Mouse (Mus musculus) MEL (cell line): ENCODE measurements around the gene Khdc1a. TPM values are rescaled to one million over a fixed set of nuclear protein-coding genes. Genes with fewer than 3 reads are reported as not detected.

Experiments
- DNase-seq: peaks from one replicate; pipeline ENCODE4 v3.0.0; 2011; ENCODE audit warnings: low read depth, low spot score
- H3K27ac ChIP-seq: 2 replicates; pipeline ENCODE4 v1.5.1; 2012; ENCODE audit warnings: low read depth, mild to moderate bottlenecking, control low read depth, low read length, moderate library complexity; ENCODE audit not compliant: control insufficient read depth
- H3K27me3 ChIP-seq, 2 experiments: fragments of 150-350 bp in 1 of 2; sonication (generic) in 1 of 2; 2 replicates each; pipeline ENCODE4 v1.6.1; 2012; ENCODE audit warnings: low read length in 2 of 2, mild to moderate bottlenecking in 2 of 2, improper control_type of control experiment in 1 of 2, moderate library complexity in 1 of 2; ENCODE audit not compliant: insufficient read depth in 2 of 2, control insufficient read depth in 1 of 2
- H3K36me3 ChIP-seq, 2 experiments: 2 replicates each; pipeline ENCODE4 v1.6.1; 2012 to 2014; ENCODE audit warnings: low read length in 2 of 2, improper control_type of control experiment in 1 of 2, inconsistent platforms in 1 of 2, mild to moderate bottlenecking in 1 of 2; ENCODE audit not compliant: insufficient read depth in 2 of 2, control insufficient read depth in 1 of 2
- H3K4me1 ChIP-seq, 2 experiments: fragments of 150-350 bp in 1 of 2; sonication (generic) in 1 of 2; 2 replicates each; pipeline ENCODE4 v1.6.1; 2012; ENCODE audit warnings: low read length in 2 of 2, improper control_type of control experiment in 1 of 2, mild to moderate bottlenecking in 1 of 2; ENCODE audit not compliant: insufficient read depth in 2 of 2, control insufficient read depth in 1 of 2
- H3K4me3 ChIP-seq, 2 experiments: fragments of 150-350 bp in 1 of 2; sonication (generic) in 1 of 2; 2 replicates each; pipeline ENCODE4 v1.5.1; 2012; ENCODE audit warnings: low read depth in 2 of 2, low read length in 2 of 2, mild to moderate bottlenecking in 2 of 2, moderate library complexity in 2 of 2, control low read depth in 1 of 2, improper control_type of control experiment in 1 of 2; ENCODE audit not compliant: control insufficient read depth in 1 of 2, insufficient read depth in 1 of 2
- H3K79me2 ChIP-seq: 2 replicates; pipeline ENCODE4 v1.6.1; 2012; ENCODE audit warnings: mild to moderate bottlenecking, low read length, moderate library complexity; ENCODE audit not compliant: control insufficient read depth, poor library complexity, insufficient read depth
- H3K9ac ChIP-seq: 2 replicates; pipeline ENCODE4 v1.6.1; 2012; ENCODE audit warnings: low read depth, mild to moderate bottlenecking, control low read depth, low read length, moderate library complexity; ENCODE audit not compliant: control insufficient read depth, poor library complexity, severe bottlenecking
- H3K9me3 ChIP-seq: fragments of 150-350 bp; sonication (generic); replicated peaks from 2 replicates; pipeline ENCODE4 v1.6.1; 2012; ENCODE audit warnings: mild to moderate bottlenecking, low read length, improper control_type of control experiment, moderate library complexity; ENCODE audit not compliant: insufficient read depth
- BHLHE40 ChIP-seq: IDR thresholded peaks from 2 replicates; pipeline ENCODE4 v1.6.1; 2012; ENCODE audit warnings: low read depth, mild to moderate bottlenecking, inconsistent platforms, low read length, improper control_type of control experiment, borderline replicate concordance
- ELF1 ChIP-seq: IDR thresholded peaks from 2 replicates; pipeline ENCODE4 v1.6.1; 2014; ENCODE audit warnings: low read depth, mild to moderate bottlenecking, inconsistent platforms, low read length, improper control_type of control experiment, moderate library complexity
- EP300 ChIP-seq, 2 experiments: IDR thresholded peaks; 2 replicates each; pipeline ENCODE4 v1.6.1; 2011; ENCODE audit warnings: improper control_type of control experiment in 2 of 2, low read length in 2 of 2, low read depth in 1 of 2, mild to moderate bottlenecking in 1 of 2
- ETS1 ChIP-seq: IDR thresholded peaks from 2 replicates; pipeline ENCODE4 v1.6.1; 2012; ENCODE audit warnings: low read depth, mild to moderate bottlenecking, inconsistent platforms, low read length, improper control_type of control experiment, moderate library complexity
- GATA1 ChIP-seq: IDR thresholded peaks from 2 replicates; pipeline ENCODE4 v1.6.1; 2011; ENCODE audit warnings: low read depth, low read length, improper control_type of control experiment
- KAT2A ChIP-seq: conservative IDR thresholded peaks from 2 replicates; pipeline ENCODE4 v1.6.1; 2012; ENCODE audit warnings: low read depth, low read length, improper control_type of control experiment, inconsistent platforms
- MAFK ChIP-seq: IDR thresholded peaks from 2 replicates; pipeline ENCODE4 v1.6.1; 2011; ENCODE audit warnings: low read depth, mild to moderate bottlenecking, low read length, improper control_type of control experiment, borderline replicate concordance
- MAX ChIP-seq: IDR thresholded peaks from 2 replicates; pipeline ENCODE4 v1.6.1; 2011; ENCODE audit warnings: low read length, improper control_type of control experiment
- MAZ ChIP-seq: IDR thresholded peaks from 2 replicates; pipeline ENCODE4 v1.6.1; 2012; ENCODE audit warnings: low read depth, mild to moderate bottlenecking, inconsistent platforms, low read length, improper control_type of control experiment
- MEF2A ChIP-seq: IDR thresholded peaks from 2 replicates; pipeline ENCODE4 v1.6.1; 2014; ENCODE audit warnings: low read depth, mild to moderate bottlenecking, inconsistent platforms, low read length, improper control_type of control experiment; ENCODE audit not compliant: poor library complexity, insufficient replicate concordance, severe bottlenecking; ENCODE audit errors: extremely low read depth
- MXI1 ChIP-seq: IDR thresholded peaks from 2 replicates; pipeline ENCODE4 v1.6.1; 2011; ENCODE audit warnings: mild to moderate bottlenecking, low read depth, low read length, improper control_type of control experiment
- MYC ChIP-seq: IDR thresholded peaks from 2 replicates; pipeline ENCODE4 v1.6.1; 2011; ENCODE audit warnings: low read depth, mild to moderate bottlenecking, low read length, improper control_type of control experiment, moderate library complexity
- POLR2A ChIP-seq, 2 experiments: IDR thresholded peaks; 2 replicates each; pipeline ENCODE4 v1.6.1; 2011 to 2012; ENCODE audit warnings: low read length in 2 of 2, mild to moderate bottlenecking in 2 of 2, control low read depth in 1 of 2, improper control_type of control experiment in 1 of 2, low read depth in 1 of 2, moderate library complexity in 1 of 2; ENCODE audit not compliant: control insufficient read depth in 1 of 2, insufficient read depth in 1 of 2, poor library complexity in 1 of 2
- POLR2AphosphoS2 ChIP-seq: IDR thresholded peaks from 2 replicates; pipeline ENCODE4 v1.6.1; 2011; ENCODE audit warnings: low read length, improper control_type of control experiment
- POLR2AphosphoS5 ChIP-seq: IDR thresholded peaks from 2 replicates; pipeline ENCODE4 v1.6.1; 2012; ENCODE audit warnings: low read depth, borderline replicate concordance, mild to moderate bottlenecking, inconsistent platforms, low read length, moderate library complexity, mixed read lengths
- RCOR1 ChIP-seq: IDR thresholded peaks from 2 replicates; pipeline ENCODE4 v1.6.1; 2012; ENCODE audit warnings: low read depth, mild to moderate bottlenecking, inconsistent platforms, low read length, improper control_type of control experiment
- SIN3A ChIP-seq: IDR thresholded peaks from 2 replicates; pipeline ENCODE4 v1.6.1; 2012; ENCODE audit warnings: low read length, improper control_type of control experiment, inconsistent platforms
- TAL1 ChIP-seq: IDR thresholded peaks from 2 replicates; pipeline ENCODE4 v1.6.1; 2012; ENCODE audit warnings: mild to moderate bottlenecking, inconsistent platforms, low read length, moderate library complexity, mixed read lengths
- TBP ChIP-seq: IDR thresholded peaks from 2 replicates; pipeline ENCODE4 v1.8.0; 2011; ENCODE audit warnings: low read depth, low read length, improper control_type of control experiment
- TCF12 ChIP-seq: IDR thresholded peaks from 2 replicates; pipeline ENCODE4 v1.6.1; 2014; ENCODE audit warnings: low read depth, mild to moderate bottlenecking, inconsistent platforms, low read length, improper control_type of control experiment, moderate library complexity
- UBTF ChIP-seq: IDR thresholded peaks from 2 replicates; pipeline ENCODE4 v1.6.1; 2012; ENCODE audit warnings: low read depth, mild to moderate bottlenecking, inconsistent platforms, low read length, improper control_type of control experiment, moderate library complexity, borderline replicate concordance; ENCODE audit not compliant: insufficient read depth
- USF1 ChIP-seq: IDR thresholded peaks from 2 replicates; pipeline ENCODE4 v1.6.1; 2014; ENCODE audit warnings: low read depth, mild to moderate bottlenecking, inconsistent platforms, low read length, improper control_type of control experiment, moderate library complexity
- polyA plus RNA-seq, 2 experiments: library from polyadenylated mRNA; stranded (reverse) in 1 of 2; unstranded in 1 of 2; fragments of >175 nt in 1 of 2; fragments of >200 nt in 1 of 2; gene quantifications; 2 replicates each; pipeline versions ENCODE4 v1.2.1 to v1.2.4; 2012; ENCODE audit warnings: low replicate concordance in 2 of 2, low read depth in 1 of 2; ENCODE audit not compliant: insufficient read length in 2 of 2, insufficient read depth in 1 of 2, missing spikeins in 1 of 2
- total RNA-seq: library from RNA; depleted of rRNA; stranded (reverse); fragments of 300-350 nt; gene quantifications from 2 replicates; pipeline ENCODE4 v1.2.3, GENCODE M21; 2012

Gene Khdc1a
- total and polyA plus RNA-seq, 3 experiments: 0.08 TPM; not detected in 2

DNA sequence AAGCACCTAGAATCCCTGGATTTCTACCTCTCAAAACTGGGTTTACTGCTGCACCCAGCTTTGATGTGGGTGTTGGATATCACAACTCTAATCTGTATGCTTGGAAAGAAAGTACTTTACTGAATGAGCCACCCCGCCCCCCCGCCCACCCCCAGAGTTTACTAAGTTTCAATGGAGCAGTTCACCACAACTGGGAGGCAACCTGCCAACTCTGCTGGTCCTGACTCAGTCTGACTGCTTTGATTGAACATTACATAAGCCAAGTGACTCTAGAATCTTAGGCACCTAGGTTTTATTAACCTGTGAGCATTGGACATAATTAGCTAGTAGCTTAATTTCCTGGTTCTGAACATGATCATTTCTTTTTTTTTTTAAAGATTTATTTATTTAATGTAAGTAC lies 35.1 kb upstream of the Khdc1a start:
- Histone ChIP-seq H3K4me1 (peaks cover 17 to 32% of the 10 kb centered on the region in 2 experiments), H3K9me3 (no peaks in the 10 kb centered on the region), H3K79me2 (no peaks in the 10 kb centered on the region), H3K27ac (no peak overlapping the region), H3K27me3 (no peaks in the 10 kb centered on the region), H3K36me3 (peaks cover 0 to 30% of the 10 kb centered on the region in 2 experiments; a peak in 2 of 4 replicates), H3K4me3 (no peak overlapping the region), H3K9ac (no peak overlapping the region)
- no peak for TF ChIP-seq TCF12
- TF ChIP-seq KAT2A: no peak
- no peak for TF ChIP-seq MXI1
- TF ChIP-seq MAFK: no peak
- no peak for TF ChIP-seq MEF2A
- TF ChIP-seq UBTF: no peak
- no peak for TF ChIP-seq POLR2A (IDR thresholded peaks at IDR 0.05; ENCODE audit: control insufficient read depth in 1 of 2, insufficient read depth in 1 of 2, low read depth in 1 of 2, low read length in 2 of 2, poor library complexity in 1 of 2)
- no peak for TF ChIP-seq USF1
- no peak for TF ChIP-seq ELF1
- TF ChIP-seq MAX: no peak
- DNase-seq: peak; percentile 46

DNA sequence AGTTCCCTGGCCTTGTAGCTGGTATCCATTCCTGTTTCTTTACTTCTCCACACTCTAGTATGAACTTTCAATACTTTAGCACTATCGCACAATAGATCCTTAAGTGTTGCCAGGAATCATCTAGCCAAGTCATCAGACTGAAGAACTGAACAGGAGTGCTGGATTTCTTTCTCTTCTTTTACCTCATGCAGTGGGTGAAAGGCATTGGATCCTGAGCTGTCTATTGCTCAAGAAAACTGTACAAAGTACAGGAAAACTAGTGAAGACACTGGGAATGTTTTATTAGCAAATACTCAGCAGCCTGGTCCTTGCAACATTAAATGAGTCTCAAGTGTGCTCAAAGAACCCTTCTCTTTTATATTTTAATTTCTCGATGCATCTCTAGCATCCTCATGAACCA lies 33.7 kb upstream of the Khdc1a start:
- H3K36me3 ChIP-seq: peaks cover 0 to 30% of the 10 kb centered on the region in 2 experiments; a peak in 2 of 4 replicates
- peaks cover 17 to 32% of the 10 kb centered on the region in 2 experiments for H3K4me1 ChIP-seq
- H3K9ac ChIP-seq: no peak overlapping the region
- no peak overlapping the region for H3K4me3 ChIP-seq
- TF ChIP-seq MAZ: no peak
- TF ChIP-seq ELF1: no peak
- no peak for TF ChIP-seq MYC
- no peak for TF ChIP-seq MEF2A
- TF ChIP-seq RCOR1: no peak
- TF ChIP-seq POLR2AphosphoS5: no peak
- TF ChIP-seq MAFK: no peak
- no peaks in the 10 kb centered on the region for H3K9me3 ChIP-seq
- no peaks in the 10 kb centered on the region for H3K27me3 ChIP-seq
- DNase-seq: no peak
- H3K79me2 ChIP-seq: no peaks in the 10 kb centered on the region
- H3K27ac ChIP-seq: peak overlapping the region; percentile 10

GRCm38 (mm10) chr1:21316305-21316704 lies 33.1 kb upstream of the Khdc1a start:
- H3K9me3 ChIP-seq: no peaks in the 10 kb centered on the region
- DNase-seq: peak; percentile 55
- no peak overlapping the region for H3K9ac ChIP-seq
- peaks cover 0 to 30% of the 10 kb centered on the region in 2 experiments; a peak in 2 of 4 replicates for H3K36me3 ChIP-seq
- peaks cover 17 to 32% of the 10 kb centered on the region in 2 experiments for H3K4me1 ChIP-seq
- no peaks in the 10 kb centered on the region for H3K27me3 ChIP-seq
- H3K4me3 ChIP-seq: no peak overlapping the region
- H3K79me2 ChIP-seq: no peaks in the 10 kb centered on the region
- H3K27ac ChIP-seq: peak overlapping the region; percentile 83
- TF ChIP-seq POLR2AphosphoS2 (no peak), TAL1 (peak; percentile 52), MXI1 (peak; percentile 65; the same call in 1 of the 2 replicates), TCF12 (peak; percentile 93), SIN3A (peak; percentile 82), MAFK (no peak; the same call in 1 of the 2 replicates), ETS1 (peak; percentile 99), GATA1 (peak; percentile 85), EP300 (IDR thresholded peaks at IDR 0.05; ENCODE audit: low read depth in 1 of 2, low read length in 2 of 2) (peak; percentile 74 to 83; a peak in 3 of 4 replicates), TBP (no peak), BHLHE40 (peak; percentile 38; the same call in 1 of the 2 replicates)
- TF ChIP-seq, all 39 proteins: peak for 8
